Mouse (Mus musculus) inflammation-experienced regulatory T-cells (primary cell): ENCODE measurements around the gene Trpv5. TPM values are rescaled to one million over a fixed set of nuclear protein-coding genes. Genes with fewer than 3 reads are reported as not detected.

Source experiments
- polyA plus RNA-seq, 2 experiments: library from polyadenylated mRNA; unstranded; fragments of 100-300 nt; shearing (Covaris generic); gene quantifications; one replicate each; pipeline ENCODE4 v1.2.1; 2017

Gene Trpv5
- polyA plus RNA-seq: under 1 TPM; 0.10 to 0.18 TPM

GRCm38 (mm10) chr6:41680669-41681068, at the start of gene Trpv5:
TSS of gene Trpv5 (minus strand) at chr6:41680769.

GRCm38 (mm10) chr6:41704123-41704522, 23.6 kb upstream of the Trpv5 start, which contains the start of gene Kel:
TSS of gene Kel (minus strand) at chr6:41704339.

GRCm38 (mm10) chr6:41684131-41684530, 3.6 kb upstream of the Trpv5 start, which contains the start of gene Llcfc1:
TSS of gene Llcfc1 (plus strand) at chr6:41684431.

GRCm38 (mm10) chr6:41636178-41636577, 44.4 kb downstream of the Trpv5 start, which contains the start of gene Trpv6:
TSS of gene Trpv6 (minus strand) at chr6:41636405.

GRCm38 (mm10) chr6:41605061-41605793, 75.3 kb downstream of the Trpv5 start, which contains the start of gene Ephb6:
TSS of gene Ephb6 (plus strand) at chr6:41605482.

Other genes starting within 250 kb of the Trpv5 start
- gene Gm10334, start 234.6 kb downstream of the Trpv5 start, polyA plus RNA-seq: not detected
- gene Prss1, start 221.8 kb downstream of the Trpv5 start, polyA plus RNA-seq: not detected
- 1 to 10 TPM in 1 of 2 experiments, under 1 TPM in 1; 0.95 to 1.4 TPM for gene Prss2, start 159.0 kb downstream of the Trpv5 start, polyA plus RNA-seq
- gene Ephb6, start 75.3 kb downstream of the Trpv5 start, polyA plus RNA-seq: 10 to 100 TPM; 44.4 to 88.9 TPM
- gene Trpv6, start 44.4 kb downstream of the Trpv5 start, polyA plus RNA-seq: 1 to 10 TPM in 1 of 2 experiments, under 1 TPM in 1; 0.39 to 1.4 TPM
- not detected for gene Llcfc1, start 3.7 kb upstream of the Trpv5 start, polyA plus RNA-seq
- under 1 TPM in 1 of 2 experiments, not detected in 1; 0.47 TPM for gene Kel, start 23.6 kb upstream of the Trpv5 start, polyA plus RNA-seq
- gene Olfr459, start 94.4 kb upstream of the Trpv5 start, polyA plus RNA-seq: under 1 TPM in 1 of 2 experiments, not detected in 1; 0.06 TPM
- gene Pip, start 166.8 kb upstream of the Trpv5 start, polyA plus RNA-seq: 1,000 to 10,000 TPM in 1 of 2 experiments, not detected in 1; 1,853 TPM
- under 1 TPM in 1 of 2 experiments, not detected in 1; 0.55 TPM for gene Sval2, start 172.2 kb upstream of the Trpv5 start, polyA plus RNA-seq